Mouse (Mus musculus) naive thymus-derived CD4-positive, alpha-beta T cell, adult 2 months (primary cell): ENCODE data around the gene Slc9a3r1.

Experiments
- DNase-seq: peaks from one replicate; pipeline ENCODE4 v3.0.0-alpha.2; 2011; ENCODE audit warnings: low read depth

Slc9a3r1 gene

GRCm38 (mm10) chr11:115226811-115227491 is 63.8 kb downstream of the Slc9a3r1 start:
- peak; percentile 77 for DNase-seq

- no peak for DNase-seq
Observed at GRCm38 (mm10) chr11:115227640-115228039, 64.5 kb downstream of the Slc9a3r1 start.

- DNase-seq: no peak
Observed at GRCm38 (mm10) chr11:115228430-115228829, 65.3 kb downstream of the Slc9a3r1 start.

GRCm38 (mm10) chr11:115229021-115229930 is 66.1 kb downstream of the Slc9a3r1 start:
- peak; percentile 46 for DNase-seq
